Mouse (Mus musculus) E14TG2a.4 (cell line): ENCODE measurements around the gene Krt42.

Experiments used
- CTCF ChIP-seq: conservative IDR thresholded peaks from 2 replicates; pipeline ENCODE4 v1.5.1; 2014; ENCODE audit warnings: low read length
- NANOG ChIP-seq: IDR thresholded peaks from 2 replicates; pipeline ENCODE4 v1.6.1; 2014; ENCODE audit warnings: borderline replicate concordance, low read length, mixed read lengths
- POU5F1 ChIP-seq: IDR thresholded peaks from 2 replicates; pipeline ENCODE4 v1.6.1; 2014; ENCODE audit warnings: low read length, borderline replicate concordance

- TF ChIP-seq CTCF = no peak
- TF ChIP-seq NANOG = no peak
- no peak for TF ChIP-seq POU5F1
These were observed 42.5 kb upstream of the Krt42 start for GRCm38 (mm10) chr11:100312096-100312679.
